Mouse (Mus musculus) midbrain, embryonic 10.5 days (tissue): ENCODE measurements at regions not wholly inside any gene's neighbourhood (a gene's known extent, or its start where the extent isn't known, plus 50 kb on each side); places are given as distances from the start of the nearest gene placed in this dataset.

Experiments used
- DNase-seq: peaks from one replicate; pipeline ENCODE4 v3.0.0-alpha.2; 2017; ENCODE audit warnings: low spot score
- H3K27ac ChIP-seq: fragments of 300-500 bp; sonication (generic); replicated peaks from 2 replicates; pipeline ENCODE4 v1.5.1; 2016; ENCODE audit warnings: mild to moderate bottlenecking
- H3K27me3 ChIP-seq: fragments of 300-500 bp; sonication (generic); 2 replicates; pipeline ENCODE4 v1.6.1; 2016; ENCODE audit warnings: low read depth, mild to moderate bottlenecking; ENCODE audit not compliant: poor library complexity, severe bottlenecking
- H3K36me3 ChIP-seq: fragments of 300-500 bp; sonication (generic); 2 replicates; pipeline ENCODE4 v1.6.1; 2016; ENCODE audit warnings: mild to moderate bottlenecking, moderate library complexity
- H3K4me1 ChIP-seq: fragments of 300-500 bp; sonication (generic); 2 replicates; pipeline ENCODE4 v1.6.1; 2016
- H3K4me3 ChIP-seq: fragments of 300-500 bp; sonication (generic); 2 replicates; pipeline ENCODE4 v1.5.1; 2016; ENCODE audit warnings: mild to moderate bottlenecking, moderate library complexity
- H3K9me3 ChIP-seq: fragments of 300-500 bp; sonication (generic); replicated peaks from 2 replicates; pipeline ENCODE4 v1.6.1; 2016; ENCODE audit warnings: mild to moderate bottlenecking
- WGBS: fragments of 180-500 bp; shearing (Covaris S2); methylation state at CpG from one replicate; pipeline ENCODE4 v1.1.7; 2016; 5-methylcytosine and 5-hydroxymethylcytosine counted together

GRCm38 (mm10) chr1:113384888-113385430 is 1520.2 kb upstream of the Dsel start:
- no peak for DNase-seq

GRCm38 (mm10) chr1:113383717-113384116 is 1519.0 kb upstream of the Dsel start:
- no peaks in the 10 kb centered on the region for H3K27me3 ChIP-seq
- no peaks in the 10 kb centered on the region; the same call in 1 of the 2 replicates for H3K4me1 ChIP-seq
- DNase-seq: no peak
- H3K9me3 ChIP-seq: no peaks in the 10 kb centered on the region
- WGBS: 88% methylated on average over 2 of the region's 2 CpGs
- H3K27ac ChIP-seq: no peak overlapping the region
- no peak overlapping the region for H3K4me3 ChIP-seq
- H3K36me3 ChIP-seq: no peaks in the 10 kb centered on the region

More at GRCm38 (mm10) chr1:113384888-113385430, 1520.2 kb upstream of the Dsel start:
- no peaks in the 10 kb centered on the region for H3K9me3 ChIP-seq
- WGBS: 64% methylated on average over 6 of the region's 6 CpGs
- no peak overlapping the region for H3K27ac ChIP-seq
- no peaks in the 10 kb centered on the region; the same call in 1 of the 2 replicates for H3K4me1 ChIP-seq
- no peaks in the 10 kb centered on the region for H3K27me3 ChIP-seq
- H3K4me3 ChIP-seq: no peak overlapping the region
- H3K36me3 ChIP-seq: no peaks in the 10 kb centered on the region

- no peaks in the 10 kb centered on the region for H3K9me3 ChIP-seq
- no peaks in the 10 kb centered on the region for H3K4me1 ChIP-seq
- no peak overlapping the region for H3K27ac ChIP-seq
- H3K27me3 ChIP-seq: no peaks in the 10 kb centered on the region
- 79% methylated on average over 1 of the region's 1 CpGs for WGBS
- no peak for DNase-seq
- H3K36me3 ChIP-seq: no peaks in the 10 kb centered on the region
- H3K4me3 ChIP-seq: no peak overlapping the region
Measured at GRCm38 (mm10) chr1:113372679-113373078, 1508.0 kb upstream of the Dsel start.

GRCm38 (mm10) chr1:113358242-113358641 is 1493.5 kb upstream of the Dsel start:
- Histone ChIP-seq H3K27ac (no peak overlapping the region), H3K9me3 (no peaks in the 10 kb centered on the region), H3K4me3 (no peak overlapping the region), H3K36me3 (no peaks in the 10 kb centered on the region), H3K4me1 (no peaks in the 10 kb centered on the region), H3K27me3 (no peaks in the 10 kb centered on the region)
- WGBS: 44% methylated on average over 4 of the region's 4 CpGs
- no peak for DNase-seq

GRCm38 (mm10) chr1:113308037-113308436 is 1443.3 kb upstream of the Dsel start:
- no peaks in the 10 kb centered on the region for H3K9me3 ChIP-seq
- no peak for DNase-seq
- H3K4me3 ChIP-seq: no peak overlapping the region
- no peaks in the 10 kb centered on the region for H3K4me1 ChIP-seq
- H3K27ac ChIP-seq: no peak overlapping the region
- H3K27me3 ChIP-seq: no peaks in the 10 kb centered on the region
- 85% methylated on average over 2 of the region's 2 CpGs for WGBS
- no peaks in the 10 kb centered on the region for H3K36me3 ChIP-seq

- H3K4me3 ChIP-seq: no peak overlapping the region
- H3K9me3 ChIP-seq: no peaks in the 10 kb centered on the region
- 83% methylated on average over 3 of the region's 3 CpGs for WGBS
- no peaks in the 10 kb centered on the region for H3K4me1 ChIP-seq
- H3K36me3 ChIP-seq: no peaks in the 10 kb centered on the region
- DNase-seq: no peak
- no peaks in the 10 kb centered on the region for H3K27me3 ChIP-seq
- H3K27ac ChIP-seq: no peak overlapping the region
Measured at GRCm38 (mm10) chr1:113297807-113298206, 1433.1 kb upstream of the Dsel start.

GRCm38 (mm10) chr1:113288242-113288641 is 1423.5 kb upstream of the Dsel start:
- H3K4me1 ChIP-seq: no peaks in the 10 kb centered on the region
- no peak overlapping the region for H3K4me3 ChIP-seq
- 0 out of 2 replicates have a peak, but pooled peaks cover 3% of the 10 kb centered on the region for H3K9me3 ChIP-seq
- no peaks in the 10 kb centered on the region for H3K36me3 ChIP-seq
- no peak overlapping the region for H3K27ac ChIP-seq
- H3K27me3 ChIP-seq: no peaks in the 10 kb centered on the region
- DNase-seq: no peak

GRCm38 (mm10) chr1:113284122-113284521 is 1419.4 kb upstream of the Dsel start:
- Histone ChIP-seq H3K9me3 (no peaks in the 10 kb centered on the region), H3K4me3 (no peak overlapping the region), H3K36me3 (no peaks in the 10 kb centered on the region), H3K27me3 (no peaks in the 10 kb centered on the region), H3K27ac (no peak overlapping the region), H3K4me1 (no peaks in the 10 kb centered on the region)
- no peak for DNase-seq

GRCm38 (mm10) chr1:113259421-113259820 is 1394.7 kb upstream of the Dsel start:
- DNase-seq: no peak
- Histone ChIP-seq H3K9me3 (no peaks in the 10 kb centered on the region), H3K4me1 (no peaks in the 10 kb centered on the region)

GRCm38 (mm10) chr1:113247325-113247724 is 1382.6 kb upstream of the Dsel start:
- Histone ChIP-seq H3K27ac (no peak overlapping the region), H3K4me3 (no peak overlapping the region), H3K9me3 (no peaks in the 10 kb centered on the region), H3K27me3 (no peaks in the 10 kb centered on the region), H3K36me3 (no peaks in the 10 kb centered on the region), H3K4me1 (no peaks in the 10 kb centered on the region)
- 77% methylated on average over 5 of the region's 5 CpGs for WGBS
- peak; percentile 13 for DNase-seq

More at GRCm38 (mm10) chr1:113259421-113259820, 1394.7 kb upstream of the Dsel start:
- Histone ChIP-seq H3K27ac (no peak overlapping the region), H3K27me3 (no peaks in the 10 kb centered on the region), H3K36me3 (no peaks in the 10 kb centered on the region), H3K4me3 (no peak overlapping the region)

- no peaks in the 10 kb centered on the region for H3K27me3 ChIP-seq
- no peak for DNase-seq
- H3K4me1 ChIP-seq: no peaks in the 10 kb centered on the region
- H3K4me3 ChIP-seq: no peak overlapping the region
- H3K9me3 ChIP-seq: no peaks in the 10 kb centered on the region
- H3K36me3 ChIP-seq: no peaks in the 10 kb centered on the region
- WGBS: 91% methylated on average over 1 of the region's 1 CpGs
- no peak overlapping the region for H3K27ac ChIP-seq
Measured at GRCm38 (mm10) chr1:113210095-113210494, 1345.4 kb upstream of the Dsel start.

- 86% methylated on average over 1 of the region's 1 CpGs for WGBS
- H3K36me3 ChIP-seq: no peaks in the 10 kb centered on the region
- H3K27me3 ChIP-seq: no peaks in the 10 kb centered on the region
- H3K4me1 ChIP-seq: no peaks in the 10 kb centered on the region
- no peak for DNase-seq
- H3K9me3 ChIP-seq: no peaks in the 10 kb centered on the region
- no peak overlapping the region for H3K4me3 ChIP-seq
- H3K27ac ChIP-seq: no peak overlapping the region
Measured at GRCm38 (mm10) chr1:113204019-113204418, 1339.3 kb upstream of the Dsel start.

GRCm38 (mm10) chr1:113194116-113194812 is 1329.5 kb upstream of the Dsel start:
- H3K4me3 ChIP-seq: no peak overlapping the region
- no peak overlapping the region for H3K27ac ChIP-seq
- no peaks in the 10 kb centered on the region for H3K27me3 ChIP-seq
- no peaks in the 10 kb centered on the region for H3K36me3 ChIP-seq
- DNase-seq: no peak
- no peaks in the 10 kb centered on the region for H3K4me1 ChIP-seq
- 68% methylated on average over 1 of the region's 1 CpGs for WGBS
- no peaks in the 10 kb centered on the region for H3K9me3 ChIP-seq
